Mouse (Mus musculus) bone marrow macrophage, adult 2 months (primary cell): ENCODE measurements at regions not wholly inside any gene's neighbourhood (a gene's known extent, or its start where the extent isn't known, plus 50 kb on each side); places are given as distances from the start of the nearest gene placed in this dataset.

Source experiments
- CTCF ChIP-seq: IDR thresholded peaks from 2 replicates; pipeline ENCODE4 v1.5.1; 2012; ENCODE audit warnings: low read depth, mild to moderate bottlenecking, low read length, moderate library complexity
- POLR2A ChIP-seq: IDR thresholded peaks from 2 replicates; pipeline ENCODE4 v1.6.1; 2012; ENCODE audit warnings: mild to moderate bottlenecking, low read depth, low read length, borderline replicate concordance

GRCm38 (mm10) chr11:112045353-112045752, 736.7 kb upstream of the Sox9 start:
- TF ChIP-seq CTCF (no peak), POLR2A (no peak)
